Mouse (Mus musculus) lung, adult 2 months (tissue): ENCODE results near the gene Rtn3.

ENCODE experiments used
- CTCF ChIP-seq: fragments of 200-500 bp; IDR thresholded peaks from 2 replicates; pipeline ENCODE4 v1.5.1; 2011; ENCODE audit warnings: mild to moderate bottlenecking, low read length, control low read depth; ENCODE audit not compliant: insufficient read depth
- POLR2A ChIP-seq: fragments of 200-500 bp; IDR thresholded peaks from 2 replicates; pipeline ENCODE4 v1.6.1; 2011; ENCODE audit warnings: low read depth, mild to moderate bottlenecking, control low read depth, low read length, borderline replicate concordance; ENCODE audit errors: extremely low read depth

DNA sequence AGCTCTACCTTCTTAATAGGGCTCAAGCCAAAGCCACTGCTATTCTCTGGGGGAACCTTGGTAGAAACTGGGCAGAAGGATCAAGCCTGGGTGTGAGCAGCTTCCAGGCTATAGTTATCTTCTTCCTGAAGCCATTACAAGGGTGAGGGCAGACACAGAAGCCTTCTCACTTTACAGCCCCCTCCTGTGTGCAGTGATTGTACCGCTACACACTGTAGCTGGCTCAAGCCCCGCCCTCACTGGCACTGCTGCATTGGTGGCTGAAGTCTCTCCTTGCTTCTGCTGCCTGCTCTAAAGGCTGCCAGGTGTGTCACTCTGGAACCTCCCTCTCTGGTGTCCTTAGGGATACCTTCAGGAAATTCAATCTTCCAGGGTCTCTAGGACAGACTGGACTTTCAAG, 70.7 kb downstream of the Rtn3 start:
- TF ChIP-seq POLR2A, result no peak
- no peak for TF ChIP-seq CTCF
